Mouse (Mus musculus) CH12.LX (cell line): ENCODE measurements around the gene Papss1.

Source experiments
- CTCF ChIP-seq, 2 experiments: IDR thresholded peaks in 1 of 2; conservative IDR thresholded peaks in 1 of 2; 2 replicates each; pipeline ENCODE4 v1.5.1; 2011 to 2012; ENCODE audit warnings: low read depth in 2 of 2, low read length in 2 of 2, improper control_type of control experiment in 1 of 2, inconsistent platforms in 1 of 2, mild to moderate bottlenecking in 1 of 2, moderate library complexity in 1 of 2
- POLR2A ChIP-seq: IDR thresholded peaks from 2 replicates; pipeline ENCODE4 v1.6.1; 2011; ENCODE audit warnings: low read depth, mild to moderate bottlenecking, improper control_type of control experiment, low read length

- TF ChIP-seq POLR2A (no peak), CTCF (conservative IDR thresholded peaks at IDR 0.05 in 1 of 2, IDR thresholded peaks at IDR 0.05 in 1 of 2; ENCODE audit: low read depth in 2 of 2, low read length in 2 of 2) (no peak)
Measured at GRCm38 (mm10) chr3:131561591-131561990, 3.0 kb upstream of the Papss1 start.
